Mouse (Mus musculus) right cerebral cortex, postnatal 4 days (tissue): ENCODE measurements around the gene Tbxa2r.

Experiments
- DNase-seq: peaks from one replicate; pipeline ENCODE4 v3.0.0-alpha.2; 2022

Gene Tbxa2r

DNA sequence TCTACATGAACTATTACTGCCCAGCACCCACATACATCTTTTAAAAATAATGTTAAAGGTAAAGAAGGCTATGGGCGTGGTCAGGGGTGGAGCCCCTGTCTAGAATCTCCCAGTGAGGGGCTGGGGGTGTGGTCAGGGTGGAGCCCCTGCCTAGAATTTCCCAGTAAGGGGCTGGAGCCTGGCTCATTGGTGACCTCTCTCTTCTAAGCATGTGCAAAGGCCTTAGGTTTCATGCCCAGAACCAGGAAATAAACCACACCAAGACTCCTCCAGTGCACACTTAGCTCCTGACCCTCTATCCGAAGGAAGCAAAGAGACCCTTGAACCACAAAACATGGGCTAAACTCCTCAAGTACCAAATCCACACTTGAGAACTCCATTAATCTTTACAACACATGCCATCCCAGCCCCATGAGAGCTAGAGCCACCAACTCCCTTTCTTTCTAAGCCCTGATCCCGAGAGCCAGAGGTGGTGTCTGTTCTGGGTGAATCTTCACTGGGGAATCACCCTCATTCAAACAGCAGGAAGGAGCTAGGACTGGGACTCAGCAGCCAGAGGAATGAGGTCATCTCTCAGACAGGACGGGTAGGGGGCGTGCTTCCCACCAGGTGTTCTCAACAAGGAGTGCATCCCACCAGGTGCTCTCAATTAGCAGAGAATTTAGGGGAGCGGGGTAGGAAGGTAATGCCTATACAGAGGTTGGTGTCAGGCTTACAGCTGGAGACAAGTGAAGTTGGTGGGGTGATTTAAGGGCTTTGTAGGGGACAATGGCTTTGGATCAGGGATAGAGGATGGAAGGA is 48.2 kb downstream of the Tbxa2r start:
- no peak for DNase-seq

DNA sequence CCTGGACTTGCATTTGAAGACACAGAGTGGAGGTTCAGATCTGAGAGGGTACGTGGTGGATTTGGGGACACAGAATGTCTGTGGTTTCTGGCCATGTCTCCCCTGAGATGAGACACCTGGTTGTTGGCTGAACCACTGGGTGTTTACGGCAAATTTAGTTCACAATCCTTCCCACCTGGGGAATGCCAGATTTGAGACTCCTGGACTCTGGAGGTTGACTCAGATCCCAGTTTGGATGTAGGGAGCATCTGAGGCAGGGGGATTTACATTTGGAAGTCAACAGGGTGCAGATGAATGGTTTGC is 48.8 kb downstream of the Tbxa2r start:
- no peak for DNase-seq

GRCm38 (mm10) chr10:81377793-81378552 is 49.4 kb downstream of the Tbxa2r start, which contains the start of gene Fzr1:
Gene Fzr1 (minus strand): TSS chr10:81378516.
- no peak for DNase-seq

- peak; percentile 100 for DNase-seq
These were observed 50.1 kb downstream of the Tbxa2r start for GRCm38 (mm10) chr10:81378553-81379182.

- no peak for DNase-seq
These were observed 50.6 kb downstream of the Tbxa2r start for GRCm38 (mm10) chr10:81379183-81379553.

GRCm38 (mm10) chr10:81379809-81380378 is 51.4 kb downstream of the Tbxa2r start:
- DNase-seq = no peak

GRCm38 (mm10) chr10:81382039-81382438 is 53.5 kb downstream of the Tbxa2r start:
- DNase-seq = no peak

GRCm38 (mm10) chr10:81383802-81384604 is 55.5 kb downstream of the Tbxa2r start, which contains the start of the genes Dohh and Gm48551:
Gene Dohh (plus strand): TSS chr10:81384428.
Gene Gm48551 (plus strand): TSS chr10:81384466.
- peak; percentile 99 for DNase-seq

DNA sequence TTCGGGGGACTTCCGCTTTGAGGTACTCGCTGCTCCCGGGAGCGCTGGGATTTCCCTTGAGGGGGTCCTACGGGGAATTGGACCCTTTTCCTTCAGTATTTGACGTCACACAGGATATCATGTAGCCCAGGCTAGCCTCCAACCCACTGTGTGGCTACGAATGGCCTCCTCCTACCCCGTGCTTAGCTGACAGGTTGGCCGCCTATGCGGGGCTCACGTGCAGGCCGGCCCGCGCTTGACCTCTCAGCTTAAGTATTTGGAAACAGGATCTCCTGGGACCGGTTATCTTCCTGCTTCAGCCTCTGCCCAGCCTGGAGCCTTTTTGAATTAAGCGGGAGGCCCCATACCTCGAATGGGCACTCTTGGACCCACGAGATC is 56.1 kb downstream of the Tbxa2r start:
- no peak for DNase-seq
